Mouse (Mus musculus) c-Kit-positive CD71-positive TER-119-negative erythroid progenitor cells, embryonic 14.5 days (primary cell): ENCODE measurements around the gene Gm28372.
A peak's percentile ranks its signal among the peaks of the same experiment; 100 is the strongest.

Experiments
- DNase-seq: peaks from one replicate; pipeline ENCODE4 v3.0.0-alpha.2; 2013; ENCODE audit warnings: low read depth

Gm28372 gene

GRCm38 (mm10) chr2:130404939-130405338, at the start of gene Gm28372, which contains the start of gene 1700020A23Rik:
Gene Gm28372 (plus strand): TSS chr2:130405239.
Gene 1700020A23Rik (plus strand): TSS chr2:130405259.
- no peak for DNase-seq

- DNase-seq = no peak
Observed at GRCm38 (mm10) chr2:130357551-130357950, 47.5 kb upstream of the Gm28372 start.

- no peak for DNase-seq
Observed at GRCm38 (mm10) chr2:130358852-130359251, 46.2 kb upstream of the Gm28372 start.

- peak; percentile 23 for DNase-seq
Observed at GRCm38 (mm10) chr2:130362511-130363026, 42.5 kb upstream of the Gm28372 start.

GRCm38 (mm10) chr2:130365211-130366094, 39.6 kb upstream of the Gm28372 start:
- DNase-seq = no peak

- no peak for DNase-seq
Observed at GRCm38 (mm10) chr2:130367386-130367785, 37.7 kb upstream of the Gm28372 start.

- DNase-seq = peak; percentile 50
Observed at GRCm38 (mm10) chr2:130373026-130373425, 32.0 kb upstream of the Gm28372 start.

- DNase-seq = no peak
Observed at GRCm38 (mm10) chr2:130374951-130375350, 30.1 kb upstream of the Gm28372 start.

- no peak for DNase-seq
Observed at GRCm38 (mm10) chr2:130383205-130383604, 21.8 kb upstream of the Gm28372 start.

- DNase-seq = no peak
Observed at GRCm38 (mm10) chr2:130383895-130384294, 21.1 kb upstream of the Gm28372 start.

GRCm38 (mm10) chr2:130386212-130386611, 18.8 kb upstream of the Gm28372 start:
- no peak for DNase-seq

GRCm38 (mm10) chr2:130388796-130389195, 16.2 kb upstream of the Gm28372 start:
- DNase-seq = no peak

- no peak for DNase-seq
Observed at GRCm38 (mm10) chr2:130390993-130391625, 13.9 kb upstream of the Gm28372 start.

- no peak for DNase-seq
Observed at GRCm38 (mm10) chr2:130392836-130393235, 12.2 kb upstream of the Gm28372 start.

GRCm38 (mm10) chr2:130395696-130396095, 9.3 kb upstream of the Gm28372 start:
- DNase-seq = no peak

GRCm38 (mm10) chr2:130397186-130397985, 7.7 kb upstream of the Gm28372 start, which contains the start of gene Cpxm1:
Gene Cpxm1 (minus strand): TSS chr2:130397574.
- DNase-seq = no peak

- DNase-seq = no peak
Observed at GRCm38 (mm10) chr2:130398091-130398490, 6.9 kb upstream of the Gm28372 start.

- DNase-seq = no peak
Observed at GRCm38 (mm10) chr2:130400046-130400445, 5.0 kb upstream of the Gm28372 start.

- DNase-seq = no peak
Observed at GRCm38 (mm10) chr2:130401891-130402290, 3.1 kb upstream of the Gm28372 start.

GRCm38 (mm10) chr2:130406178-130406577, 1.1 kb downstream of the Gm28372 start, which contains the start of gene Tmem239:
Gene Tmem239 (plus strand): TSS chr2:130406478.
- DNase-seq = no peak

- DNase-seq = no peak
Observed at GRCm38 (mm10) chr2:130408194-130408593, 3.2 kb downstream of the Gm28372 start.
